Mouse (Mus musculus) midbrain, embryonic 12.5 days (tissue): ENCODE measurements around the gene Psmd12. TPM values are rescaled to one million over a fixed set of nuclear protein-coding genes. Genes with fewer than 3 reads are reported as not detected.

ENCODE experiments used
- ATAC-seq: fragments of 200-750 bp; cut with Nextera tagmentation; 2 replicates; pipeline ENCODE4 v1.8.0; 2017; ENCODE audit warnings: low read depth, moderate TSS enrichment, moderate library complexity; ENCODE audit not compliant: low FRiP score
- H3K27ac ChIP-seq: fragments of 300-500 bp; sonication (generic); replicated peaks from 2 replicates; pipeline ENCODE4 v1.5.1; 2016; ENCODE audit warnings: mild to moderate bottlenecking
- H3K27me3 ChIP-seq: fragments of 300-500 bp; sonication (generic); 2 replicates; pipeline ENCODE4 v1.6.1; 2016; ENCODE audit warnings: mild to moderate bottlenecking
- H3K36me3 ChIP-seq: fragments of 300-500 bp; sonication (generic); 2 replicates; pipeline ENCODE4 v1.6.1; 2016
- H3K4me1 ChIP-seq: fragments of 300-500 bp; sonication (generic); 2 replicates; pipeline ENCODE4 v1.6.1; 2016
- H3K4me2 ChIP-seq: fragments of 300-500 bp; sonication (generic); replicated peaks from 2 replicates; pipeline ENCODE4 v1.6.1; 2016; ENCODE audit warnings: mild to moderate bottlenecking, moderate library complexity
- H3K4me3 ChIP-seq: fragments of 300-500 bp; sonication (generic); 2 replicates; pipeline ENCODE4 v1.5.1; 2016; ENCODE audit warnings: mild to moderate bottlenecking
- H3K9ac ChIP-seq: fragments of 300-500 bp; sonication (generic); replicated peaks from 2 replicates; pipeline ENCODE4 v1.6.1; 2016; ENCODE audit warnings: mild to moderate bottlenecking, moderate library complexity
- H3K9me3 ChIP-seq: fragments of 300-500 bp; sonication (generic); 2 replicates; pipeline ENCODE4 v1.6.1; 2016; ENCODE audit warnings: mild to moderate bottlenecking
- WGBS: fragments of 180-500 bp; shearing (Covaris S2); methylation state at CpG from one replicate; pipeline ENCODE4 v1.1.7; 2016; 5-methylcytosine and 5-hydroxymethylcytosine counted together
- polyA plus RNA-seq: library from polyadenylated mRNA; unstranded; fragments of >200 nt; fragmentation: Nextera tagmentation; extraction: Ambion mirVana; gene quantifications from 2 replicates; pipeline ENCODE4 v1.2.1, GENCODE M21; 2016

Gene Psmd12
- polyA plus RNA-seq, 1 experiment from 2014 or later: 192 TPM

- peaks cover 21% of the 10 kb centered on the region for H3K4me1 ChIP-seq
- 97% methylated on average over 4 of the region's 4 CpGs for WGBS
- no peaks in the 10 kb centered on the region for H3K9me3 ChIP-seq
- H3K36me3 ChIP-seq: no peaks in the 10 kb centered on the region
- H3K4me2 ChIP-seq: no peak overlapping the region
- H3K4me3 ChIP-seq: no peak overlapping the region
- no peak for ATAC-seq
- no peak overlapping the region for H3K9ac ChIP-seq
- H3K27me3 ChIP-seq: no peaks in the 10 kb centered on the region
- H3K27ac ChIP-seq: no peak overlapping the region
These were observed 14.2 kb upstream of the Psmd12 start for GRCm38 (mm10) chr11:107465041-107465440.

GRCm38 (mm10) chr11:107465969-107466368 lies 13.3 kb upstream of the Psmd12 start:
- peaks cover 22% of the 10 kb centered on the region for H3K4me1 ChIP-seq
- no peak overlapping the region for H3K9ac ChIP-seq
- no peak overlapping the region for H3K4me3 ChIP-seq
- no peak for ATAC-seq
- no peaks in the 10 kb centered on the region for H3K9me3 ChIP-seq
- H3K36me3 ChIP-seq: no peaks in the 10 kb centered on the region
- no peak overlapping the region for H3K4me2 ChIP-seq
- no peak overlapping the region for H3K27ac ChIP-seq
- WGBS: 70% methylated on average over 1 of the region's 1 CpGs
- H3K27me3 ChIP-seq: no peaks in the 10 kb centered on the region

GRCm38 (mm10) chr11:107466611-107467391 lies 12.5 kb upstream of the Psmd12 start:
- WGBS: 83% methylated on average over 6 of the region's 6 CpGs
- no peak overlapping the region for H3K4me2 ChIP-seq
- no peaks in the 10 kb centered on the region for H3K27me3 ChIP-seq

GRCm38 (mm10) chr11:107468252-107469030 lies 10.8 kb upstream of the Psmd12 start:
- Histone ChIP-seq H3K27ac (peak overlapping the region; percentile 93), H3K9me3 (no peaks in the 10 kb centered on the region), H3K4me1 (peaks cover 26% of the 10 kb centered on the region), H3K27me3 (no peaks in the 10 kb centered on the region), H3K9ac (peak overlapping the region; percentile 87), H3K4me2 (peak overlapping the region; percentile 85), H3K4me3 (peak overlapping the region; percentile 85), H3K36me3 (no peaks in the 10 kb centered on the region)
- ATAC-seq: no peak
- 19% methylated on average over 16 of the region's 16 CpGs for WGBS

More at GRCm38 (mm10) chr11:107466611-107467391, 12.5 kb upstream of the Psmd12 start:
- Histone ChIP-seq H3K9ac (no peak overlapping the region), H3K9me3 (no peaks in the 10 kb centered on the region), H3K4me1 (peaks cover 26% of the 10 kb centered on the region), H3K36me3 (no peaks in the 10 kb centered on the region), H3K4me3 (no peak overlapping the region), H3K27ac (no peak overlapping the region)
- ATAC-seq: no peak

GRCm38 (mm10) chr11:107469031-107469522 lies 10.2 kb upstream of the Psmd12 start:
- Histone ChIP-seq H3K9me3 (no peaks in the 10 kb centered on the region), H3K27ac (peak overlapping the region; percentile 93), H3K4me2 (peak overlapping the region; percentile 85), H3K4me3 (peak overlapping the region; percentile 85), H3K9ac (peak overlapping the region; percentile 87), H3K36me3 (no peaks in the 10 kb centered on the region), H3K4me1 (peaks cover 26% of the 10 kb centered on the region), H3K27me3 (no peaks in the 10 kb centered on the region)
- WGBS: under 1% methylated on average over 36 of the region's 38 CpGs
- peak; percentile 80 for ATAC-seq

GRCm38 (mm10) chr11:107469523-107470371 lies 9.5 kb upstream of the Psmd12 start:
- peak overlapping the region; percentile 93 for H3K27ac ChIP-seq
- no peaks in the 10 kb centered on the region for H3K27me3 ChIP-seq
- under 1% methylated on average over 59 of the region's 59 CpGs for WGBS
- H3K9me3 ChIP-seq: no peaks in the 10 kb centered on the region
- H3K4me3 ChIP-seq: peak overlapping the region; percentile 85
- peak; percentile 57 for ATAC-seq
- H3K36me3 ChIP-seq: no peaks in the 10 kb centered on the region
- H3K4me1 ChIP-seq: peaks cover 26% of the 10 kb centered on the region
- H3K9ac ChIP-seq: peak overlapping the region; percentile 87
- peak overlapping the region; percentile 85 for H3K4me2 ChIP-seq

- ATAC-seq: peak; percentile 89
- Histone ChIP-seq H3K27ac (peak within 1 kb of the TSS; percentile 93), H3K9me3 (no peaks in the 10 kb centered on the region), H3K36me3 (no peaks in the 10 kb centered on the region), H3K4me1 (peaks cover 26% of the 10 kb centered on the region), H3K4me2 (peak within 1 kb of the TSS; percentile 85), H3K27me3 (no peaks in the 10 kb centered on the region), H3K4me3 (peak within 1 kb of the TSS; percentile 85), H3K9ac (peak within 1 kb of the TSS; percentile 87)
- WGBS: under 1% methylated on average over 37 of the region's 37 CpGs
These were observed 8.7 kb upstream of the Psmd12 start, which contains the start of gene Pitpnc1 for GRCm38 (mm10) chr11:107470521-107471041. TSS of gene Pitpnc1 (minus strand) at chr11:107470699.

GRCm38 (mm10) chr11:107471071-107471720 lies 8.1 kb upstream of the Psmd12 start:
- WGBS: 4% methylated on average over 11 of the region's 11 CpGs
- H3K4me3 ChIP-seq: peak overlapping the region; percentile 85
- no peaks in the 10 kb centered on the region for H3K27me3 ChIP-seq
- H3K9ac ChIP-seq: peak overlapping the region; percentile 87; the same call in 1 of the 2 replicates
- peaks cover 26% of the 10 kb centered on the region for H3K4me1 ChIP-seq
- H3K4me2 ChIP-seq: peak overlapping the region; percentile 85
- H3K36me3 ChIP-seq: no peaks in the 10 kb centered on the region
- H3K27ac ChIP-seq: peak overlapping the region; percentile 93
- ATAC-seq: no peak
- no peaks in the 10 kb centered on the region for H3K9me3 ChIP-seq

- Histone ChIP-seq H3K9me3 (no peaks in the 10 kb centered on the region), H3K4me3 (no peak overlapping the region), H3K27me3 (no peaks in the 10 kb centered on the region), H3K9ac (no peak overlapping the region), H3K27ac (no peak overlapping the region), H3K4me2 (no peak overlapping the region), H3K4me1 (peaks cover 17% of the 10 kb centered on the region), H3K36me3 (no peaks in the 10 kb centered on the region)
- ATAC-seq: no peak
- 89% methylated on average over 3 of the region's 3 CpGs for WGBS
These were observed 7.0 kb upstream of the Psmd12 start for GRCm38 (mm10) chr11:107472304-107472703.

GRCm38 (mm10) chr11:107473137-107473820 lies 6.0 kb upstream of the Psmd12 start:
- H3K4me1 ChIP-seq: peaks cover 11% of the 10 kb centered on the region
- no peak overlapping the region for H3K4me2 ChIP-seq
- H3K9ac ChIP-seq: no peak overlapping the region
- no peak overlapping the region for H3K27ac ChIP-seq
- H3K36me3 ChIP-seq: no peaks in the 10 kb centered on the region
- 26% methylated on average over 8 of the region's 8 CpGs for WGBS
- no peak for ATAC-seq
- no peaks in the 10 kb centered on the region for H3K9me3 ChIP-seq
- no peak overlapping the region for H3K4me3 ChIP-seq
- H3K27me3 ChIP-seq: no peaks in the 10 kb centered on the region
